Mouse (Mus musculus): Measurements from ENCODE around the gene Elmo2. TPM values are rescaled to one million over a fixed set of nuclear protein-coding genes. Genes with fewer than 3 reads are reported as not detected.

Gene Elmo2
- total RNA-seq, 2 experiments from 2014 or later: 179 to 195 TPM

- DNase-seq: no peak
Measured at GRCm38 (mm10) chr2:165256213-165256612, 70.1 kb downstream of the Elmo2 start.

- no peak for DNase-seq
Measured at GRCm38 (mm10) chr2:165253867-165254266, 72.4 kb downstream of the Elmo2 start.

GRCm38 (mm10) chr2:165253269-165253668, 73.0 kb downstream of the Elmo2 start:
- DNase-seq: no peak

- no peak for DNase-seq
Measured at GRCm38 (mm10) chr2:165252801-165253200, 73.5 kb downstream of the Elmo2 start.

GRCm38 (mm10) chr2:165252381-165252780, 73.9 kb downstream of the Elmo2 start:
- no peak for DNase-seq

- DNase-seq: no peak
Measured at GRCm38 (mm10) chr2:165250903-165251302, 75.4 kb downstream of the Elmo2 start.

- no peak for DNase-seq
Measured at GRCm38 (mm10) chr2:165248967-165249366, 77.3 kb downstream of the Elmo2 start.

GRCm38 (mm10) chr2:165246349-165246748, 79.9 kb downstream of the Elmo2 start:
- DNase-seq: no peak

GRCm38 (mm10) chr2:165243122-165243720, 83.1 kb downstream of the Elmo2 start:
- DNase-seq: no peak

- DNase-seq: no peak
Measured at GRCm38 (mm10) chr2:165242575-165242974, 83.7 kb downstream of the Elmo2 start.

- no peak for DNase-seq
Measured at GRCm38 (mm10) chr2:165241786-165242185, 84.5 kb downstream of the Elmo2 start.

- no peak for DNase-seq
Measured at GRCm38 (mm10) chr2:165240371-165240770, 85.9 kb downstream of the Elmo2 start.

GRCm38 (mm10) chr2:165239533-165240144, 86.6 kb downstream of the Elmo2 start:
- no peak for DNase-seq

- no peak for DNase-seq
Measured at GRCm38 (mm10) chr2:165238416-165239145, 87.7 kb downstream of the Elmo2 start.

Other genes starting within 250 kb of the Elmo2 start
- gene 1700025C18Rik, start 235.7 kb downstream of the Elmo2 start, total RNA-seq (2021): not detected
- 10 to 100 TPM; 12.9 to 13.1 TPM for gene Cdh22, start 91.6 kb downstream of the Elmo2 start, total RNA-seq (2021)
- gene Slc35c2, start 38.6 kb downstream of the Elmo2 start, total RNA-seq (2021): 10 to 100 TPM; 94.0 to 98.4 TPM
- gene Zfp663, start 42.2 kb upstream of the Elmo2 start, total RNA-seq (2021): under 1 TPM; 0.15 to 0.66 TPM
- gene Zfp334, start 61.8 kb upstream of the Elmo2 start, total RNA-seq (2021): 10 to 100 TPM; 15.6 to 16.5 TPM
- not detected for gene Ocstamp, start 73.9 kb upstream of the Elmo2 start, total RNA-seq (2021)
- gene Slc13a3, start 146.8 kb upstream of the Elmo2 start, total RNA-seq (2021): 10 to 100 TPM in 1 of 2 experiments, 1 to 10 TPM in 1; 6.9 to 10.7 TPM
- gene Trp53rka, start 166.8 kb upstream of the Elmo2 start, total RNA-seq (2021): 10 to 100 TPM; 19.4 TPM
- under 1 TPM; 0.48 to 0.67 TPM for gene Slc2a10, start 177.3 kb upstream of the Elmo2 start, total RNA-seq (2021)

Measured in layer of hippocampus, postnatal 36 days (tissue).